Mouse (Mus musculus) granulocyte monocyte progenitor cell, adult 5-6 weeks (primary cell): ENCODE data around the gene Aldoc. TPM values are rescaled to one million over a fixed set of nuclear protein-coding genes. Genes with fewer than 3 reads are reported as not detected.

ENCODE experiments used
- ATAC-seq: replicated peaks from 2 replicates; pipeline ENCODE4 v1.8.0; 2016; ENCODE audit warnings: mild to moderate bottlenecking, moderate TSS enrichment, inconsistent platforms; ENCODE audit not compliant: poor library complexity, severe bottlenecking
- total RNA-seq, 2 experiments: library from RNA; stranded (forward) in 1 of 2; stranded (reverse) in 1 of 2; fragments of 200-712, 200-1000 nt in 1 of 2; fragments of >200 nt in 1 of 2; fragmentation: Nextera tagmentation in 1 of 2; gene quantifications; 2 replicates each; pipeline ENCODE4 v1.2.3; 2014 to 2017

Gene Aldoc
- total RNA-seq, 2 experiments from 2014 or later, result 0.15 to 0.69 TPM

DNA sequence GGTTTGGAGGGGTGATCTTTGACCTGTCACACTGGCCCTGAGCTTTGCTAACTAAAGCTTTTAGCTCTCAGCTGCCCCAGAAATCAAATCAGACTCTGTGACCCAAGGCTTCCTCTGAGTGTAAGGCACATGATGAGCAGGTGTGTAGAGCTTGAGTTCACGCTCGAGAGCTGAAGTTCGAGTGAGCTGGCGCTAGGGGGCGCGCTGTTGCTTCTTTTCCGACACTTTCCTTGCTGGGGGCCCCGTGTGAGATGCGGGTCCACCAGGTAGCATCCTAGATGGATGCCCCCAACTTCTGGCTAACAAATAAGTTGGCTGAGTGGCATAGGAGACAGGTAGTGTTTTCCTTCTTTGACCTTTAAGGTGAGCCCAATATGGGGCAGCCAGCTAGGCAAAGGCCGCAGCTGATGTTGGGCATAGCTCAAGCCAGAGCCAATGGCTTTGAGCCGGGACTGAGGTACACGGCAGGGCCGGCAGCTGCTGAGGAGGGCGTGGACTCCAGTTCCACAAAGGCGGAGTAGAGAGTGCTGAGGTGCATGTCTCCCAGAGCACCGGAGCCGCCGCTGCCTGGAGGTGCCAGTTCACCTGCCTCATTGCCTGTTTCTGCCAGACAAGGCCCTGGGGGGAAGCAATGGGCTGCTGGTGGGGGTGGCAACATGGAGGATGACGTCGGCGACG lies 35.7 kb downstream of the Aldoc start:
- peak; percentile 31 for ATAC-seq

DNA sequence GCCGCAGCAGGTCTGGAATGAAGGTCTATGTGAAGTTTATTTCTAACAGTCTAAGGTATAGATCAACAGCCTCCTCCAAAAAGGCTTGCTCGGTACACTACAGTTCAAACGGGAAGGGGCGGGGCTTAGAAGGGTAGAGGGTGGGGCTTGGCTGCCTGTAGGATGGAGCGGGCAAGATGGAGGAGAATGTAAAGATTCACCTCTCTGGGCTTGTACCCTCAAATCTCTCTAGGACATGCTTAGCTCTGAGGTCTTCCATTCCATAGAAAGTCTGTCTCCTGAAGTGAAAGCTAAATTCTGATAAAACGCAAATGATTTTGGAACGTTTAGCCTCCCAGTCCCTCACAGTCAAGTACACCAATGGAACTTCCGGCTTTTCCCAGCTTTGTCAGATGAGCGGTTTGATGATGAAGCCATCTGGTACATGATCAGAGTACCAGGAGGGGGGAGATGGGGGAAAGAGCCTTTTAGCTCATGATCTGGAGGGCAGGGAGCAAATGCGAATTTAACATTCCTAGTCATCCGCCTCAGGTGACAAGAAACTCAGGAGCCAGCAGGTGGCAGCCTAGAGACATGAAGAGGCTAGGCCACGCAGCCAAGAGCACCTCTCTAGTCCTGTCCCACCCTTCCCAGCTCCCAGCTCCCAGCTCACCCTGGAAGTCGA lies 37.5 kb downstream of the Aldoc start:
- peak; percentile 73 for ATAC-seq

DNA sequence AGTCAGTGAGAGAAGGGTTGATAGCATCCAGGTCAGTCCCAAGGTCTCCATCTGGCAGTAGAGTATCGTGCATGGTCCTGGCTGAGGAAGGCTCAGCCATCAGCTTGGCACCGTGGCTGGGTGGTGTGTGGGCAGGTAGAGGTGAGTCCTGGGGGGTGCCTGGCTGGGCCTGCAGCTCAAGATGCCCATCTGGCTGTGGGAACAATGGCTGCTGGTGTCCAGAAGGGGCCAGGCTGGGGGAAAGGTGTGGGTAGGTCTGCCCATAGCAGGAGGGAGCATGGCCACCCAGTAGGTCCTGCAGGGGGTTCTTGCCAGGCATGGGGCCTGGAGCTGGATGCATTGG lies 38.0 kb downstream of the Aldoc start:
- no peak for ATAC-seq

DNA sequence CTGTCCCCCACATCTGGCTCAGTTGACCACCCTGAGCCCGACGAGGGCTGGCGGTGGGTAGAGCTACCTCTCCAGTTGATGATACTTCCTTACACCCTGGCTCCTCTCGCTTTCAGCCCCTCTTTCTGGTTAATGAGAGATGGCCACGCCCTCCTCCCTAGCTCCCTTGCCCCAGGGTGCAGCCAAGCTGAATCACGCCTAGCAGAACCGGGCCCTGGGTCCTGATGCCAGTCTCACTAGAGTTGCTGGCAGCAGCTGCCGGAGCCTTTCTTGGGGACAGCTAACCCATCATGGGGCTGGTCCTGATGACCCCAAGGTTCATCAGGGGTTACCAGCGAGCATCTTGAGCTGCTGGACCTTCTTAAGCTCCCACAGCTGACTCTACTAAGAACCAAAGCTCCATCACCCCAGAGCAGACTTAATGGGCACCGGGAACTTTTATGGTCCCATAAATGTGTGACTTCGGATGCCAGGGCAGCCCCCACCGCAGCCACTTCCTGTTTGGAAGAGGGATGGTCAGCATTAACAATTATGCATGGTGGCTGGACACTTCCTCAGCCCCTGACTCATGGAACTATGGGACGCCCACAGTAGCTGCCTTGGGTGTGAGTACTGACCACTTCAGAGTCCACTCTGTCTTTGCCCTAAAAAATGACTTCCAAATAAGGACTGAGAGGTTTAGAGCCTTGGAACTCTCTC lies 40.7 kb downstream of the Aldoc start:
- ATAC-seq, result no peak

DNA sequence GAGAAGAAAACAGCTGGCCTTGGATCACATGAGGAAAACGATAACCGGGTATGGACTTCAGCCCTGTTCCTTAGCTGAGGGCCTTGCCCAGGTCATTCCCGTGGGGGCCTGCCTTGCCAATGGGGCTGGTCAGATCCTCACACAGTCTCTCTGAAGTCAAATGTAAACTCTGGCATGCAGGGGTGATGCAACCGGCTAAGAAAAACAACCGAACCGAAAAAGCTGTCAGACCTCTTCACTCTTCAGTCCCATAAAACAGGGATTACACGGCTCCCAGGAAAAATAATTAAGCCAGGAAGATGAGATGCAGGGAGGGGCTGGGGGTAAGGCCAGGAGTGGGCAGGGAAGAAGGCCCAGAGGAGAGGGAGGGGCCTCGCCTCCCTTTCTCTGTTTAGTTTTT lies 41.3 kb downstream of the Aldoc start:
- no peak for ATAC-seq

DNA sequence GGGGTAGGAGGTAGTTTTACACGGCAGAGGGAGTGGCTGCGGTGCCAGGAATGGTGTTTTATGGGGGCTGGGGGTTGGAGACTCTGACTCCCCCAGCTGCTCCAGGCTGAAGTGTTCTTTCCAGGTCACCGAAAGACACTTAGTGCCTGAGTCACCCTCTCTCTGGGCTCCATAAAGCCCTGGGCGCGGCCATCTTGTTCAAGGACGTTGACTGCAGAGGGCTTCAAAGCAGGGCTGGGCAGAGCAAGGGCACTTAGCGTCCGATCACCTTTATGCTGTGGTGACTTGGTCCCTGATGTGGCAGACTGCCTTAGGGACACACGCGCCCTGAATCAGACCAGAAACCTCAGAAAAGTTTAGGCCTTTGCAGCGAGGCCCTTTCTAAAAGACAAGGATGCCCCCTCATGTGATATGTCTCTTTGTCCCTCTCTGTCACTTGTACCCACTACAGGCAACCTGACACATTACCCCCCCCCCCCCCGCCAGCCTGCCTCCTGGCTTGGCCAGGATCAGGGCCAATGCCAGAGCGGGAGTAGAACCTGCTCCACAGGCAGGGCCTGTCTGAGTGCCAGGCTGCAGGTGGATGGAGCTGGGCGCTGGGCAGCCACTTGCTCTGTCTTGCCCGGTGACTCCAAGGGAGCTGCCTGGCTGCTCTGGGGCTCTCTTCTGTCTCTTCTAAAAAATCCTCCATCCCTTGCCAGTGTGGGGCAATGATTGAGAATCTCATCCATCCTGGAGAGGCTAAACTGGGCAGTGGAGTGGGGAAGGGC lies 44.9 kb downstream of the Aldoc start:
- no peak for ATAC-seq

DNA sequence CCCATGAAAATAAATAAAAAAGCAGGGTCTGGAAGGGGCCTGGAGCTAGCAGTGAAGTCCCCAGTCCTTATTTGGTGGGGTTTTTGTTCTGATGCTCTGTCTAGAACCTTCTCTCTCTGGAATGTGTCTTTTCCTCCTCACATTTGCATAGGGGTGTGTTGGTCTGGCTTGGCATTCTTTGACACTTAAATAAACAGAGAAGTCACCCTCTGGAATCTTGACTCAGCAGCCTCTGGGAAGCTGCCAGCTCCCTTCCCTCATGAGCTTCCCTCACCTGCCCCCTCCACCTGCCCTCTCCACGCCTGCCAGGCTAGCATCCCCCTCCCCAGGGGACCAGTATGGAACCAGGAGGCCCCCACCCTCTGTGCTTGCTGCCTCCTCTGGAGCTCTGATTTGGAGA lies 47.6 kb downstream of the Aldoc start:
- ATAC-seq, result no peak

DNA sequence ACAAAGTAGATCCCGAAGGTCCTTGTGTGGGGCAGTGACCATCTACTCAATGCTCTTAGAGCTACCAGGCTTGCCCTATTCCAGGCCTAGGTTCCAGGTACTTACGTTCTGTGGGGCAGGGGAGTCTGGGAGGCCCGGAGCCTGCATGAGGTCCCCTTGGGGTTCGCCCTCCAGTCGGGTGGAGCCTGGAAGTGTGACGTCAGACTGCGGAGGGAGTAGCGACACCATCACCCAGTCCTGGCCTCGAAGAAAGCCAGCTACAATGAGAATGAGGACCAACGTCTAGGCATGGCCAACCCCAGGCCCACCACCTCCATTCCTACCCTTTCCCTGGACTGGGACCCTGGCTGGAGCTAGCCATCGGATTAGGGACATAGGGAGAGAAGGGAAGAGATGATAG lies 48.9 kb downstream of the Aldoc start:
- no peak for ATAC-seq

DNA sequence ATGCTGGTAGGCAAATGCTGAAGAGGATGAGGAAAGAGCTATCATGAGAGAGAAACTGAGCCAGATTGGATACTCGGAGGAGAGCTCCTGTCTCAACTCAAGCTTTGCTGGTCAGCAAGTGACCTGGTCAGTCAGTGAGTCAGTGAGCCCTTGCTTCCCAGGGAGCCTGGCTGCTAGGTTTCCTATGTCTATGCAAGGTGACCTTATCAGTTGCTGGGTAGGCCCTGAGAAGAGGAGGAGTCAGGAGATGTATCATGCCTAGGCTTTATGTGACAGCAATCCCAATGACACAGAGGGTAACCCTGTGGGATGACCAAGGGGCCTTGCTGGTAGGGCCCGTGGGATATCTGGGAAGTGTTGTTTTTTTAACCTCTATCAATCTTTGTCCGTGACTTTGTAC lies 49.4 kb downstream of the Aldoc start:
- ATAC-seq, result no peak

DNA sequence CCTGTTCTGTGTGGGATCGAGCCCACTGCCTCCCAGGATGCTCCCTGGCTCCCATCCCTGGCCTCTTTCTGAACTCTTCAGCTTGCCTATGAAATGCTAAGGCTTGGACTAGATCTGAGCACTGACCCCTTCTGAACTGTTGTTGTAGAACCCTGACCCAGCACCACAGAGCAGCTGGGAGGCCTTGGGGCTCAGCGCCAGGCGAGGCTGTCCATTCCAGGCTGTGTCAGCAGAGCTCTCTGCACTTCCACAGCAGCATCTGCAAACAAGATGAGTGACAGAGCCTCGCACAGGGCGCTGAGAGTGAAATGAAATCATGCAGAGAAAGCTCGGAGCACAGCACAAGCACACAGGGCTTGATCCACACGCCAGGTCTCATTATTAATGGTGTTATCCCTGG lies 49.8 kb downstream of the Aldoc start:
- ATAC-seq, result no peak

DNA sequence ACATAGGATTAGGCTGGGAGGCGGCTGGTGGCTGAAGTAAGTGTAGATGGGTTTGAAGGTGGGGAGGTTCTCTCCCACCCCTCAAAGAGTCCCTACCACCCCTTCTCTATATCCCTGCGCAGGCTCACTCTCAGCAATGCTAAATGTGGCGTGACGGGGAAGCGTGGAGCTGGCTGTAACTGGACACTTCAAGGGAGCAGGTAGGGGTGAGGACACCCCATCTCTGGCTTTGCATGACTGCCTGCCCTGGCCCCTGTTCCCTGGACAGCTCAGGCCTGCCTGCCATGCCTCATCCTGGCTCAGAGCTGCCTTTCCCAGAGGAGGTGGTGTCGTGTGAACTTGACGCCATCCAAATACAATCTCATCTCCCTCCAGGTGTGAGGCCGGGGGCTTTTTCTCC lies 51.4 kb downstream of the Aldoc start:
- ATAC-seq, result no peak

Other genes starting within 250 kb of the Aldoc start
- gene Eral1, start 242.6 kb upstream of the Aldoc start, total RNA-seq (2014; fragmentation: Nextera tagmentation), result 17.8 and 18.7 TPM in 2 replicates
- 27.4 and 32.0 TPM in 2 replicates for gene Eral1, start 242.6 kb upstream of the Aldoc start, total RNA-seq (2017)
- 13.5 and 16.8 TPM in 2 replicates for gene Fam222b, start 228.3 kb upstream of the Aldoc start, total RNA-seq (2014; fragmentation: Nextera tagmentation)
- 3.7 and 6.5 TPM in 2 replicates for gene Fam222b, start 228.3 kb upstream of the Aldoc start, total RNA-seq (2017)
- 4.9 and 7.3 TPM in 2 replicates for gene Traf4, start 157.4 kb upstream of the Aldoc start, total RNA-seq (2014; fragmentation: Nextera tagmentation)
- gene Traf4, start 157.4 kb upstream of the Aldoc start, total RNA-seq (2017), result 2.8 and 3.6 TPM in 2 replicates
- 3.5 and 14.4 TPM in 2 replicates for gene Nek8, start 146.3 kb upstream of the Aldoc start, total RNA-seq (2014; fragmentation: Nextera tagmentation)
- gene Nek8, start 146.3 kb upstream of the Aldoc start, total RNA-seq (2017), result 5.8 and 6.1 TPM in 2 replicates
- 1.1 and 3.5 TPM in 2 replicates for gene Tlcd1, start 146.3 kb upstream of the Aldoc start, total RNA-seq (2014; fragmentation: Nextera tagmentation)
- 2.9 and 4.1 TPM in 2 replicates for gene Tlcd1, start 146.3 kb upstream of the Aldoc start, total RNA-seq (2017)
- gene Rpl23a, start 139.4 kb upstream of the Aldoc start, total RNA-seq (2014; fragmentation: Nextera tagmentation), result 5,451 and 5,560 TPM in 2 replicates
- gene Rpl23a, start 139.4 kb upstream of the Aldoc start, total RNA-seq (2017), result 3,079 and 3,080 TPM in 2 replicates
- gene Rab34, start 134.5 kb upstream of the Aldoc start, total RNA-seq (2014; fragmentation: Nextera tagmentation), result 6.1 and 7.2 TPM in 2 replicates
- gene Rab34, start 134.5 kb upstream of the Aldoc start, total RNA-seq (2017), result 1.5 and 3.6 TPM in 2 replicates
- not detected in 2 replicates for gene Proca1, start 129.6 kb upstream of the Aldoc start, total RNA-seq (2014; fragmentation: Nextera tagmentation)
- gene Proca1, start 129.6 kb upstream of the Aldoc start, total RNA-seq (2017), result not detected in 2 replicates
- 76.9 and 79.6 TPM in 2 replicates for gene Sdf2, start 77.2 kb upstream of the Aldoc start, total RNA-seq (2014; fragmentation: Nextera tagmentation)
- 41.4 and 48.8 TPM in 2 replicates for gene Sdf2, start 77.2 kb upstream of the Aldoc start, total RNA-seq (2017)
- gene Supt6, start 77.0 kb upstream of the Aldoc start, total RNA-seq (2014; fragmentation: Nextera tagmentation), result 39.3 and 42.7 TPM in 2 replicates
- 35.2 and 41.1 TPM in 2 replicates for gene Supt6, start 77.0 kb upstream of the Aldoc start, total RNA-seq (2017)
- 67.9 and 73.6 TPM in 2 replicates for gene 2610507B11Rik, start 61.2 kb upstream of the Aldoc start, total RNA-seq (2014; fragmentation: Nextera tagmentation)
- 70.6 and 76.0 TPM in 2 replicates for gene 2610507B11Rik, start 61.2 kb upstream of the Aldoc start, total RNA-seq (2017)
- gene BC030499, start 32.1 kb upstream of the Aldoc start, total RNA-seq (2014; fragmentation: Nextera tagmentation), result 2.3 TPM in 1 of 2 replicates, not detected in the other
- not detected in 2 replicates for gene BC030499, start 32.1 kb upstream of the Aldoc start, total RNA-seq (2017)
- 11.9 and 25.4 TPM in 2 replicates for gene Spag5, start 21.4 kb upstream of the Aldoc start, total RNA-seq (2014; fragmentation: Nextera tagmentation)
- 50.8 and 57.7 TPM in 2 replicates for gene Spag5, start 21.4 kb upstream of the Aldoc start, total RNA-seq (2017)
- 47.6 and 51.6 TPM in 2 replicates for gene Pigs, start 5.4 kb downstream of the Aldoc start, total RNA-seq (2014; fragmentation: Nextera tagmentation)
- gene Pigs, start 5.4 kb downstream of the Aldoc start, total RNA-seq (2017), result 13.7 and 14.9 TPM in 2 replicates
- 24.0 and 41.0 TPM in 2 replicates for gene Unc119, start 20.5 kb downstream of the Aldoc start, total RNA-seq (2014; fragmentation: Nextera tagmentation)
- 11.9 and 18.5 TPM in 2 replicates for gene Unc119, start 20.5 kb downstream of the Aldoc start, total RNA-seq (2017)
- gene Foxn1, start 63.6 kb downstream of the Aldoc start, total RNA-seq (2014; fragmentation: Nextera tagmentation), result not detected in 2 replicates
- gene Foxn1, start 63.6 kb downstream of the Aldoc start, total RNA-seq (2017), result not detected in 2 replicates
- not detected in 2 replicates for gene Slc13a2, start 99.2 kb downstream of the Aldoc start, total RNA-seq (2014; fragmentation: Nextera tagmentation)
- not detected in 2 replicates for gene Slc13a2, start 99.2 kb downstream of the Aldoc start, total RNA-seq (2017)
- 4.2 TPM in 1 of 2 replicates, not detected in the other for gene Slc46a1, start 142.7 kb downstream of the Aldoc start, total RNA-seq (2014; fragmentation: Nextera tagmentation)
- 1.9 and 2.7 TPM in 2 replicates for gene Slc46a1, start 142.7 kb downstream of the Aldoc start, total RNA-seq (2017)
- not detected in 2 replicates for gene Sarm1, start 174.8 kb downstream of the Aldoc start, total RNA-seq (2014; fragmentation: Nextera tagmentation)
- gene Sarm1, start 174.8 kb downstream of the Aldoc start, total RNA-seq (2017), result not detected in 2 replicates
- not detected in 2 replicates for gene Vtn, start 176.1 kb downstream of the Aldoc start, total RNA-seq (2014; fragmentation: Nextera tagmentation)
- gene Vtn, start 176.1 kb downstream of the Aldoc start, total RNA-seq (2017), result not detected in 2 replicates
- gene Sebox, start 180.5 kb downstream of the Aldoc start, total RNA-seq (2014; fragmentation: Nextera tagmentation), result not detected in 2 replicates
- gene Sebox, start 180.5 kb downstream of the Aldoc start, total RNA-seq (2017), result not detected in 2 replicates
- gene Tmem199, start 189.2 kb downstream of the Aldoc start, total RNA-seq (2014; fragmentation: Nextera tagmentation), result 21.9 and 36.8 TPM in 2 replicates
- gene Tmem199, start 189.2 kb downstream of the Aldoc start, total RNA-seq (2017), result 25.5 and 29.9 TPM in 2 replicates
- 61.3 and 68.8 TPM in 2 replicates for gene Poldip2, start 189.2 kb downstream of the Aldoc start, total RNA-seq (2014; fragmentation: Nextera tagmentation)
- gene Poldip2, start 189.2 kb downstream of the Aldoc start, total RNA-seq (2017), result 64.5 and 85.8 TPM in 2 replicates
- gene Tnfaip1, start 213.4 kb downstream of the Aldoc start, total RNA-seq (2014; fragmentation: Nextera tagmentation), result 13.2 and 15.1 TPM in 2 replicates
- 3.3 and 5.6 TPM in 2 replicates for gene Tnfaip1, start 213.4 kb downstream of the Aldoc start, total RNA-seq (2017)
- gene Ift20, start 213.4 kb downstream of the Aldoc start, total RNA-seq (2014; fragmentation: Nextera tagmentation), result 81.0 and 106 TPM in 2 replicates
- 138 and 194 TPM in 2 replicates for gene Ift20, start 213.4 kb downstream of the Aldoc start, total RNA-seq (2017)
- gene Tmem97, start 227.8 kb downstream of the Aldoc start, total RNA-seq (2014; fragmentation: Nextera tagmentation), result 89.3 and 102 TPM in 2 replicates
- gene Tmem97, start 227.8 kb downstream of the Aldoc start, total RNA-seq (2017), result 71.9 and 93.9 TPM in 2 replicates